Mouse (Mus musculus): ENCODE data around the gene Kifc5b.

DNA sequence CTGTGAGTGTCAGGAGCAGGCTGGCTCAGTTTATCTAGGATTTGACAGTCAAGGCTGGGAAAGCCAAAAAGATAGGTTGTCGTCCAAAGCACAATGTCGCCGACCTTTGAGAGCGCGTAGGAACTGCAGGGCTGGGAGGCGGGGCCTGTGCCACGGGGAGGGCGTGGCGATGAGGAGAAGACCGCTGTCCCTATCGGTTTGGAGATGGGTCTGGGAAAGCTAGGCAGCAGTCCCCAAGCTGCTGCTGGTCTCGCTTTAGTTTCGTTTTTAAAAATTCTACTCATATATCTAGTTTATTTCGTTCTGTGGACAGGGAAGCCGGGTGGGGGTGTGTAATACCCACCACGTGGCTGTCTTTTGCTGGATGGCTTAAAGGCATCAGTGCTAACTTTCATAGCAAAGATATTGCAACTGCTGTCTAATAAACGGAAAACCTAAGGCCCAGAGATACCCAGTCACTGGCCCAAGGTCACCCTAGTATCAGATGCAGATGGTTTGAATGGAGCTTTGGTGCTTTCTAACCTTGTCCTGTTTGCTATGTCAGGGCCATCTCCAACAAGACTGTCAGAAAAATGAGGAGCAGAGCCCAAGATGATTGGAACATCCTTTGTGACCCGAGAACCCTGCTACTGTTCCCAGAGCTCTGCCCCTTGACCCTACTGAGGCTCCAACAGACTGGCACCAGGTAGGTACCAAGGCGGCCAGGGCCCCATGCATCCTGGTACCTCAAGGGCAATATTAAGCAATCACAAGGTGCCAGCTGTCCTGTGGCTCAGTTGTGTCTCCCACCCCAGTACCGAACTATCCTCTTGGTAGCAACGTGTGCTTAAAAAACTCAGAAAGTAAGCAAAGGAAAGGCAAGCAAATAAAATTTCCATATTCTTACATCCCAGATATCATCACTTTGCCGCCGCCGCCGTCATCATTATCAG is 31.6 kb upstream of the Kifc5b start:
- no peak for TF ChIP-seq CTCF (IDR thresholded peaks at IDR 0.05; ENCODE audit: borderline replicate concordance, control insufficient read depth, extremely low read depth, insufficient read depth, low read length, poor library complexity)
- no peak for TF ChIP-seq POLR2A (IDR thresholded peaks at IDR 0.05; ENCODE audit: control insufficient read depth, extremely low read depth, insufficient read depth, low read length, poor library complexity)
